Mouse (Mus musculus) lung, postnatal 10 days (tissue): Measurements from ENCODE around the gene Oas1a.
"Not testable (repeated sequence)": the region's sequence is repeated elsewhere in the genome, so short reads cannot be mapped to it uniquely, and the experiment has no call there.

Experiments used
- DNase-seq: peaks from one replicate; pipeline ENCODE4 v3.0.0; 2021

Gene Oas1a

GRCm38 (mm10) chr5:120892243-120892660 lies 15.1 kb downstream of the Oas1a start:
- DNase-seq: no peak

DNA sequence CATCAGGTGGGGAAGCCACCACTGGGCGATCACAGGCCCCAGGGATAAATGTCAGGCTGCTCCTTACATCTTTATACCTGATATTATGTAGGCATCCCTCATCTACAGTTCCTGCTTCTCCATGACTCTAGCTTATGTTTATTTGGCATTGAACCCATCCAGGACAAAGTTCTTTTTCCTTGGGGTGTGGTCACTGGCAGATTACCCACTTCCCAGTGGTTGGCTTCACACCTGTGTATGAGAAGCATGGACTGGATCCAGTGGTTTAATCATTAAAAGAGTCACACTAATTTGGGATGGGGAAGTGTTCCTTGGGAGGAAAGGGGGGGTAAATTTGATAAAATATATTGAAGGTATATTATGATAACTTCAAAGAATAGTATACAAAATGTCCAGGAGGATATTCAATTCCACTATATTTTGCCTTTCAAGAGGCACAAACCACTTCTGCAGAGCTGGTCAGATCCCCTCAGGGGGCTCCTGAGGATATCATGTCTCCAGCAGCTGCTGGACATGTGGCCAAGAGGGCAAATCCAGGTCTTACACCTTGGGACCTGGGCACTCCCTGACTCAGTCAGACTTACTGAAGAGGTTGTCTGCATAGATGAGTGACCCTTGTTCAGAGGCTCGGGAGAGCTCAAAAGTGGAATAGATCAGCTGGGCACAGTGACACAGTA lies 15.6 kb downstream of the Oas1a start:
- not testable (repeated sequence) for DNase-seq

DNA sequence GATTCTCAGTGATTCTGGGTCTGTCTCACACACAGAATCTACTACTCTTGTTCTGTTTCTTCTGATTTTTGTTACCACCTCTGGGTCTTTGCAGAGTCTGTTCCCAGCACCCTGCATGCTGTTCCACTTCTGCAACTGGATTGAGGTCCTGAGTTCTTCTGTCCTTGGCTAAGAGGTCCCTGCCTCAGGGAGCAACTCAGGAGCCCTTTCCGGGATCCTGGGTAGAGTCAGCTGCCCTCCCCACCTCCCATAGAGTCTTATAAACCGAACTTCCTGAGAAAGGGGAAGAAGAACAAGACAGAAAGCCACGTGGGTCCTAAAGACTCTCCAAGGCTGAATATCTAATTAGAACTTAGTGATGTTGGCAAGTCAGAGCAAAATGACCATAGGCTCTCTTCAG lies 16.3 kb downstream of the Oas1a start:
- no peak for DNase-seq

- DNase-seq: no peak
Observed at GRCm38 (mm10) chr5:120890026-120890425, 17.3 kb downstream of the Oas1a start.

GRCm38 (mm10) chr5:120888294-120888815 lies 19.0 kb downstream of the Oas1a start:
- not testable (repeated sequence) for DNase-seq

GRCm38 (mm10) chr5:120887831-120888230 lies 19.5 kb downstream of the Oas1a start:
- DNase-seq: no peak

- DNase-seq: not testable (repeated sequence)
Observed at GRCm38 (mm10) chr5:120887413-120887812, 19.9 kb downstream of the Oas1a start, which contains the start of gene Oas1g. Gene Oas1g (minus strand): TSS chr5:120887613.

DNA sequence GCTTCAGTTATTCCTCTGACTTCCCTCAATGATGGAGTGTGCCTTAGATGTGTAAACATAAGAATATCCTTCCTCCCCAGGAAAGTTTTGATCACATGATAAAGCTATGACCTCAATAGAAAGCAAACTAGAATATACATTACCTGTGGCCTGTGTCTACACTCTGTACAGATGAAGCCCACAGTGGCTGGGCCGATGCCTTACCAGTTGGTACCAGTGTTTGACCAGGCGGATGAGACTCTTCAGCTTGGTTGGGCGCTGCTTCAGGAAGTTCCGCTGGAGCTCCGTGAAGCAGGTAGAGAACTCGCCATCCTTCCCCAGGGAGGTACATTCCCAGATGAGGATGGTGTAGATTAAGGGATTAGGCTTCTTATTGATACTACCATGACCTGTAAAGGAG lies 25.6 kb downstream of the Oas1a start:
- DNase-seq: not testable (repeated sequence)

- DNase-seq: not testable (repeated sequence)
Observed at GRCm38 (mm10) chr5:120878803-120879202, 28.5 kb downstream of the Oas1a start.

- DNase-seq: not testable (repeated sequence)
Observed at GRCm38 (mm10) chr5:120877407-120877806, 29.9 kb downstream of the Oas1a start.

DNA sequence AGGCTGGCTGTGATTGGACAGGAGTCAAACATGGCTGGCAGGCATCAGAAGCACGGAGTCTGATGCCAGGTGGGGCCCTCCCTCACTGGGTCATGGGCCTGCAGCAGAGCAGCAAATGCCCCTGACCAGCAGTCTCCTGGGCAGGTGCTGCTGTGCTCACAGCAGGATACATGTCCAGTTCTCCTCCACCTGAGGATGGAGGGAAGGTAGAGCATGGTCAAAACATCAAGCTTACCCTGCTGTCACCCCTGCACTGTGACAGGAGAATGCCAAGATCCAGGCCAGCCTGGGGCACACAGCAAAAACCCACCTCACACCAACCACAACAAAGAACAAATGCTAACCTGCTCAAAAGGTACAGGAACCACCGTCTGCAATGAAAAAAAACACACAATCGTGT lies 30.5 kb downstream of the Oas1a start:
- not testable (repeated sequence) for DNase-seq

GRCm38 (mm10) chr5:120871469-120871868 lies 35.9 kb downstream of the Oas1a start:
- no peak for DNase-seq

GRCm38 (mm10) chr5:120870782-120871181 lies 36.5 kb downstream of the Oas1a start:
- no peak for DNase-seq

DNA sequence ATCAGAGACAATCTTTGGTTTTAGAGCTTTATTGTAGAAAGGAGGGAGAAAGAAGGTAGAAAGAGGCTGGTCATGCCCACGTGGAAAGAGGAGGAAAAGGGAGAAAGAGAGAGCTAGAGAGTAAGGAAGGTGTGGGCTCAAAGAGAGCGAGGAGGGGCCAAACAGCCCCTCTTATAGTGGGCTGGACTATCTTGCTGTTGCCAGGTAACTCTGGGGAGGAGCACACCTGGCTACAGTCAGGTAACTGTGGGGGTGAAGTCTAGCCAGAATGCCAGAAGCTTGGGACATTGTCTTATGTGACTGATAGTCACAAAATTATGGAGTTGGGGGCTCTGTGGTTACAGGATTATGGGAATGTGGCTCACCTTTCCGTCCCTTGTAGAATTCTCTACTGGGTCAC lies 37.2 kb downstream of the Oas1a start:
- no peak for DNase-seq

- no peak for DNase-seq
Observed at GRCm38 (mm10) chr5:120869436-120870015, 37.8 kb downstream of the Oas1a start.

DNA sequence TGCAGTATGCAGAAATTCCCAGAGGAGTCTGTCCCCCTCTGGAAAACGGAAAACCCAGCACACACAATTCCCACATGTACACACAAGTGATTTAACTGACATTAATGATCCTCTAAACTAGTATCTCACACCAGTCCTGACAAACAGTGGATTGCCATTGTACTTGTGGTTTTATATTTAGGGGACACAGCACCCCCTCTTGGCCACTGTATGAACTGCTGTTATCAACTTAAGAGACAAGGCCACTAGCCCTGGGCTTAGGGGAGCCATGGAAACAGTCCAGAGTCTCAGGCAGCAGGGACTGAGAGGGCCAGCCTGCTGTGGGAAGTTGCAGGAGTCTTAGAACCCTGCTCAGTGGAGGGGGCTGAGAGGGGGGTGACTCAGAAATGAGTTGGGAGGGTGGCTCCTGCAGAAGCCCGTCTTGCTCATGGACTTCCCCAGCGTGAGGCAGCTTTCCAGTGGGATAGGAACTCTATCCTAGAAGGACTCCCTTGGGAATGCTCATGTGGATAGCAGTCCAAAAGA lies 41.9 kb downstream of the Oas1a start:
- DNase-seq: peak; percentile 6

DNA sequence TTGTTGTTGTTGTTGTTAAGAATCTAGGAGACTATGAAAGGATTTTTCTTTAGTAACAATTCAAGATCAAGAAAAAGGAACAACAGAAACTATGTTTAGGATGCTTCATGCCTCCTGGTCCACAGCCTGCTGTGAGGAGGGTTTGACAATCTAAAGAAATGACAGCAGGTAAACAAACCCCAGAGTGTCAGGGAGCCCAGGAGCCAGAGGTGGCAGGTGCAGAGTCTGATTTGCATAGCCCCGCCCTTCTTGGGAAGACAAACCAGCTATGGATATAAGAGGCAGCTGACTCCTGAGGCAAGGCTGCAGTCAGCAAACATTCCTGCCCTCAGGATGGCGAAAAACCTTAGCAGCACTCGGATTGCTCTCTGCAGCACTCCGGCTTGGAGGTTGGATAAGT lies 46.2 kb downstream of the Oas1a start, which contains the start of gene Oas1h:
Oas1h (plus strand) TSS at position 301 of the 400 bp plus-strand sequence.
- no peak for DNase-seq

DNA sequence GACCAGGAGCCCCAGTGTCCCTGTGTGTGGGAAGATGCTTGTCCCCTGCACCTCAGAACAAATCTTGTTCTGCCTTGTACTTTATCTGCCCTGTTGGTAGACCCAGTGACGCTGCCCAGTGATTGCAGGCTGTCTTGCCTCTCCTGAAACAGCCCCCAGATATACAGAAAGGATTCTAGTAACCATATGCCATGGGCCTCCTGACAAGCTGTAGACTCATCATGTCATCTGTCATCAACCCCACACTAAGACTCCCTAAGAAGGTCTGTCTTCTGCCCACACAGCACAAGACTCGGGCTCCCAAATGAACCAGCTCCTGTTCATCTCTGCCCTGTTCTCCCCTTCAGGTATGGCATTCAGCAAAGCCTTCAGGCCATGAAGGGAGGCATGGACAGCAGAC lies 48.1 kb downstream of the Oas1a start:
- DNase-seq: no peak

GRCm38 (mm10) chr5:120849601-120850136 lies 57.7 kb downstream of the Oas1a start:
- DNase-seq: peak; percentile 53

DNA sequence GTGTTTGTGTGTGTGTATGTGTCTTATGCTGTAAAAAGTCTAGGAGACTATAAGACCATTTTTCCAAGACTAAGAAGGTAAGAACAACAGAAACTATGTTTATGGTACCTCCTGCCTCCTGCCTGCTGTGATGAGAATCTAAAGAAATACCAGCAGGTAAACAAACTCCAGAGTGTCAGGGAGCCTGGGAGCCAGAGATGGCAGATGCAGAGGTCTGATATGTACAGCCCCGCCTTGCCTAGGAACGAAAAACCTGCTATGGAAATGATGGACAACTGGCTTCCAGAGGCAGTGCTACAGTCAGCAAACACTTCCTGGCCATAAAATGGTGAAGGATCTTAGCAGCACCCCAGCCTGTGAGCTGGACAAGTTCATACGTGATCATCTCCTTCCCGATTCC lies 60.3 kb downstream of the Oas1a start, which contains the start of gene Oas1f:
Oas1f (plus strand) TSS at position 301 of the 400 bp plus-strand sequence.
- no peak for DNase-seq
